Mouse (Mus musculus): ENCODE data around the gene Lipt1.

Lipt1 gene

GRCm38 (mm10) chr1:37871704-37872103, at the start of gene Lipt1:
Lipt1 (plus strand) TSS chr1:37871738.
- DNase-seq = no peak

DNA sequence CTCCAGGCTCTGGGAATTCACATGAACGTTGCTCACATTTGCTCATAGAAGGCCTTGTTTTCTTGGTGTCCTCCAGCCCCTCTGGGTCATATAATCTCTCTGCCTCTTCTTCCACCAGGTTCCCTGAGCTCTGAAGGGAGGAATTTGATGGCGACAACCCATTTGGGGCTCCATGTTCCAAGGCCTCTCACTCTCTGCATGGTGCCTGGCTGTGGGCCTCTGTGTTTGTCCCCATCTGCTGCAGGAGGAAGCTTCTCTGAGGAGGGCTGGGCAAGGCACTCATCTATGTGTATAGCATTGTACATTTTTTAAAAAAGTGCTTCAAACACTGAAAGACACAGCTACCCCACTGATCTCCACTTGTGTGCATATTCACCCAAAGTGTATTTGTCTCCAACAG, 39.9 kb upstream of the Lipt1 start:
- DNase-seq = no peak

DNA sequence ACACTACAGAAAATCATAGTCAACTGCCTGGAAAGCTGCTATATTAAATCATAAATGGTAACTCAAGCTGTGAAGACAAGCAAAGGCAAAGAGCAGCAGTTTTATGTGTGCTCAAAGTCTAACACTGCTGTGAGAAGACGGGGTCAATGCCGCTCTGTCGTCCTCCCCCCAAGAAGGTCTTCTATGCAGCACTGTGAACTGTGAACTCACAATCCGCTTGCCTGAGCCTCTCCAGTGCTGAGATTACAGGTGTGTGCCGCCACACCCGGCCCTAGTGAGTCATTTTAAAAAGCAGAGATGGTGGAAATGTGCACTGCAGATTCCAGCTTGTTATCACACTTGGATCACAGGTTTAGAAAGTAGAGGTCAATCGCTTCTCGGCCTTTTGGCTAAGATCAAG, 24.7 kb upstream of the Lipt1 start:
- DNase-seq = no peak

DNA sequence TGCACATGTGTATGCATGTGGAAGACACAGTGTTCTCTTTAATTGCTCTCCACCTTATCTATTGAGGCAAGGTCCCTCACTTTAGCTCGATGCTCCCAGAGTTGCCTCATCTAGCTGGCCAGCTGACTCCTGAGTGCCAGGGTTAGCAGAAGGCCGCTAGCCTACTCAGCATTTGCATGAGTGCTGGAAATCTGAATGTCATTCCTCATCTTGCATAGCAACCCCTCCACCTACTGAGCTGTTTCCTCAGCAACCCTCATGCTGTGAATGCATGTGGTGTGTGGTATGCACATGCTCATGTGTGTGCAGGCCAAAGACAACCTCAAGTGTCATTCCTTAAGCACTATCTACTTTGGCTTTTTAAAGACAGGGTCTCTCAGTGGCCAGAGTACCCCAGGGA, 20.8 kb upstream of the Lipt1 start:
- DNase-seq = no peak

DNA sequence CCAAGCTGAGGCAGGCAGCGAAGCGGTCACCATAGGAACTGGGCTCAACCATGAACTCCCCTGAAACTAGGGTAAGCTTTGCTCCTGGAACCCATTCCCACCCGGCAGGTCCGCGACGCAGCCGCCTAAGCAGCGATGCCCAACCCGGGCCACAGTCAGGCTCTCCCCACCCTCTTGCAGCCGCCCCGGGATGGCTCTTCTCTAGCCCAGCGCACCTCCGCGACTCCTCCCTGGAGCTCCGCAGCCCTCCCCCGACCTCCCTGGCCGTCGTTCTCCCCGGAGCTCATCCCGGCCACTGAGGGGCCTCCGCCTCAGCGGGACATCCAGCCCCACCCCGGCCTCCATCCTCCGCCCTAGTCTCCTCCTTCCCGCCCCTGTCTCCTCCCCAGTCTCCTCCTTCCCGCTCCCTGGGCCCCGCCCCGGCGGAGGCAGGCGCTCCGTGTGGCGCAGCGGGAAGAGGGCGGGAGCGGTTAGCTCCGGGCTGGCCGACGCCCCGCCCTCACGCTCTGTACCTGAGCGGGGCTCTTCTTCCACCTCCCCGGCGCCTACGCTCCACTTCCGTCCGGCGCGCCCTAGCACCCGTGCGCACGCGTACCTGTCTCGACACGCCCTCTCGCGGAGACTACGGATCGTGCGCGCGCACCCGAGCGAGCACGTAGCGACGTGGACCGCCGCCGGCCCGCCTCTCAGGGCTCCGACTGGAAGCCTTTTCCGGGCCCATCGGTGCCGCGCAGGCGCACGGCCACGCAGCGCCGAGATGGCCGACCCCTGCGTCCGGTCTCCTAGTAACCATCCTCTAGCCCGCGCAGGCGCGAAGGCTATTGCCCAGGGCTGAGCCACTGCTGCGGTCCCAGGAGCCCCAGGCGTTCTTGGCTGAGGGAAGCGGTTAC, 6.8 kb upstream of the Lipt1 start:
- DNase-seq = peak; percentile 98 to 99

- DNase-seq = no peak
Observed at GRCm38 (mm10) chr1:37865401-37866215, 5.9 kb upstream of the Lipt1 start.

- DNase-seq = no peak
Observed at GRCm38 (mm10) chr1:37866286-37866685, 5.3 kb upstream of the Lipt1 start, which contains the start of gene Tsga10. Tsga10 (minus strand) TSS chr1:37866429.

DNA sequence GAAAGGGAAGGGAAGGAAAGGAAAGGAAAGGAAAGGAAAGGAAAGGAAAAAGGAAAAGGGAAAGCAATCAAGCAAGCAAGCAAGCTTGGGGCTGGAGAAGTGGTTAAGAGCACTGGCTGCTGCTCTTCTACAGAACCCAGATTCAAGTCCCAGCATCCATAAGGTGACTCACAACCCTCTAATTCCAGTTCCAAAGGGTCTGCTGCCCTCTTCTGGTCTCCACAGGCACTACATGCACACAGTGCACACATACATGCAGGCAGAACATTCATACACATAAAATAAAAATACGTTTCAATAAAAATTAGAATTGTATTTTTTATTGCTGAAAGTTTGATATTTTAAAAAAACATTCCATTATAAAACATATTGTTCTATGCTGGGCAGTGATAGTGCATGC, 4.5 kb upstream of the Lipt1 start:
- DNase-seq = peak; percentile 67 to 69

- no peak for DNase-seq
Observed at GRCm38 (mm10) chr1:37867684-37868322, 3.7 kb upstream of the Lipt1 start.

GRCm38 (mm10) chr1:37868640-37869039, 2.9 kb upstream of the Lipt1 start:
- no peak for DNase-seq

- no peak for DNase-seq
Observed at GRCm38 (mm10) chr1:37869362-37869761, 2.2 kb upstream of the Lipt1 start.

GRCm38 (mm10) chr1:37872131-37873067, 861 bp downstream of the Lipt1 start:
- DNase-seq = peak; percentile 84 to 85

- no peak for DNase-seq
Observed at GRCm38 (mm10) chr1:37873157-37873556, 1.6 kb downstream of the Lipt1 start.

GRCm38 (mm10) chr1:37877736-37878460, 6.4 kb downstream of the Lipt1 start:
- DNase-seq = no peak

GRCm38 (mm10) chr1:37883411-37883810, 11.9 kb downstream of the Lipt1 start:
- no peak for DNase-seq

GRCm38 (mm10) chr1:37884451-37884850, 12.9 kb downstream of the Lipt1 start:
- peak; percentile 41 to 46 for DNase-seq

GRCm38 (mm10) chr1:37889206-37889605, 17.7 kb downstream of the Lipt1 start:
- no peak for DNase-seq

DNA sequence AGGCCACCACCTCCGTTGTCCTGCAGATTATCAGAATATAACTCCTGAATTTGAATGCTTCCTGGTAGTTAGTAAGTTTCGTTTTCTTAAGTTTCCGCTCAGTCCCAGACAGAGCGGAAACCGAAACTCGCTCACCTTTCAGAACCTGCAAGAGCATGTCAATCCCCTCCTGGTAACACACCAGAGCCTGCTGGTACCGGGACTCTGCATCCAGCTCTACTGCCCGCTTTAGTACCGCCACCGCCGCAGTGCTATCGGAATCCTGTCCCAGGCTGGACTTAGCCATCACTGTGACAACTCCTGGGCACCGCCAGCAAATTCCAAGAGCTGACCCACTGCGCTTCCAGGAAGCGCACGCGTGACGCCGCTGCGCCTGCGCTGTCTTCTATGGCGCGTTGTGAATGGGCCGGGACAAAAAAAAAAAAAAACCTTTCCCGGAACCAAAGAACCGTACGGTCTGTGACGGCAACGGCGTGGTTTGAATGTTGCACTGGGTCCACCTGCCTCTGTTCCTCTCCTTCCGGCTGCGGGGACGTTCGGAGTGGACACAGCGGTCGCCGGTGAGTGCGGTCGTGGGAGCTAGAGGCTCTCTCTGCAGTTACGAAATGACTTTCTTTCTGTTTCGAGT, 18.6 kb downstream of the Lipt1 start, which contains the start of the genes Mitd1 and Mrpl30:
Gene Mitd1 (minus strand): TSS at position 387 of the 628 bp plus-strand sequence.
Gene Mrpl30 (plus strand): TSS at position 453 of the 628 bp plus-strand sequence.
- peak; percentile 87 to 88 for DNase-seq

DNA sequence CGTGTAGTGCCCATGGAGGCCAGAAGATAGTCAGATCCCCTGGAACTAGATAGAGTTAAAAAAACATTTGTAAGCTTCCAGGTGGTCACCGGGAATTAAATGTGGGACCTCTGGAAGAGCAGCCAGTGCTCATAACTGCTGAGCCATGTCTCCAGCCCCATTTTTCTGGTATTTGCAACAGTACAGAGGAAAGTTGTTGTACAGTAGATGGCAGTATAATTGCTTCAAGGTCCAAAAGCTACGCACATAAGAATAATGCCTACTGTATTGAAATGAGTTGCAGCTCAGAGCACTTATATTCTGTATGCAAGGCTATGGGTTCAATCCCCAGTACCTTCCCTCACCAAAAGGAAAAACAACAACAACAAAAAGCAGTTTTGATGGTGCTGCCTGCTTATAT, 19.9 kb downstream of the Lipt1 start:
- peak in 1 of 2 experiments; percentile 4 for DNase-seq

GRCm38 (mm10) chr1:37894606-37895005, 23.1 kb downstream of the Lipt1 start:
- DNase-seq = no peak

GRCm38 (mm10) chr1:37899816-37900215, 28.3 kb downstream of the Lipt1 start:
- DNase-seq = no peak
